Mouse (Mus musculus) heart, adult 2 months (tissue): ENCODE measurements around the gene Hif3a.

Experiments
- EP300 ChIP-seq: fragments of 200-500 bp; IDR thresholded peaks from 2 replicates; pipeline ENCODE4 v1.6.1; 2011; ENCODE audit warnings: low read depth, low read length, control low read depth; ENCODE audit not compliant: insufficient read depth
- POLR2A ChIP-seq: fragments of 200-500 bp; IDR thresholded peaks from 2 replicates; pipeline ENCODE4 v1.6.1; 2011; ENCODE audit warnings: mild to moderate bottlenecking, low read depth, low read length, control low read depth; ENCODE audit not compliant: insufficient read depth

- TF ChIP-seq EP300 (no peak), POLR2A (no peak)
These were observed 72.1 kb downstream of the Hif3a start for GRCm38 (mm10) chr7:16990006-16990744.
